Mouse (Mus musculus) cerebellum, adult 2 months (tissue): ENCODE data around the gene Higd1b.

Experiments used
- CTCF ChIP-seq: fragments of 200-500 bp; IDR thresholded peaks from 2 replicates; pipeline ENCODE4 v1.5.1; 2011; ENCODE audit warnings: low read depth, mild to moderate bottlenecking, control low read depth, low read length, moderate library complexity, borderline replicate concordance; ENCODE audit not compliant: insufficient read depth
- POLR2A ChIP-seq: fragments of 200-500 bp; IDR thresholded peaks from 2 replicates; pipeline ENCODE4 v1.6.1; 2011; ENCODE audit warnings: low read length, control low read depth, borderline replicate concordance; ENCODE audit not compliant: insufficient read depth

- no peak for TF ChIP-seq CTCF
- TF ChIP-seq POLR2A = no peak
Measured at GRCm38 (mm10) chr11:102830276-102830675, 5.4 kb upstream of the Higd1b start.
